24 mouse cellular contexts compared by ENCODE assay signal in the genomic region with DNA sequence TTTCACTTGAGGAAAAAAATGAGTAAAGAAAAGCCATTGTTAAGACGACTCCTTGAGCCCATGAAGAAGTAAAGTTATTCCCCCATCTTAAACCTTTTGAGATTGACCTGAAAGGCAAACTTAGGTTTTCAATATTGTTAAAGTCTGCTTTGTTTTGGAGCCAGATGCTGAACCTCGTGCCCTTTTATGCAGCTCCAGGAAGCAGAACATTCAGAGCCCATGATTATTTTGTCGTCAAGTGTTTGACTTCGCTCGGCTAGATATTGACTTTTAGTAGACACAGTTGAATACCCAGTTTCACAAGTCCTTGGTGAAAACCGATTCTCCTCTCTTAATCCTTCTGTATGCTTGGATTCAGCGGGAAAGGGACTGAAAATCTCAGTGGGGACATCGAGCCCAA.
"Had no signal": no experiment of that assay in that cellular context is flagged by ENCODE, and none has a peak within 500 bp of the region (broad histone marks: within the 10 kb centered on the region; RNA-seq: fewer than 3 reads in every experiment).

No protein-coding gene starts in this region.

- H3K27me3 ChIP-seq: heart, embryonic 12.5 days; hindbrain, embryonic 12.5 days; intestine, embryonic 15.5 days; limb, embryonic 12.5 days had no signal

- H3K9me3 ChIP-seq: heart, embryonic 10.5 days; heart, embryonic 12.5 days; hindbrain, embryonic 10.5 days; hindbrain, embryonic 12.5 days; intestine, embryonic 15.5 days; limb, embryonic 10.5 days; limb, embryonic 12.5 days had no signal

- H3K36me3 ChIP-seq: heart, embryonic 10.5 days; heart, embryonic 12.5 days; hindbrain, embryonic 10.5 days; intestine, embryonic 15.5 days; limb, embryonic 10.5 days; limb, embryonic 12.5 days had no signal

- H3K4me2 ChIP-seq: heart, embryonic 12.5 days; hindbrain, embryonic 12.5 days; hindbrain, embryonic 14.5 days; intestine, embryonic 15.5 days; limb, embryonic 12.5 days had no signal

- ATAC-seq: hindbrain, embryonic 16.5 days; inflammation-experienced regulatory T-cells, adult 6 months; intestine, embryonic 15.5 days; intestine, postnatal 0 days had no signal

- H3K4me3 ChIP-seq: gastrocnemius, adult 2 months; heart, embryonic 10.5 days; heart, embryonic 12.5 days; hindbrain, embryonic 10.5 days; hindbrain, embryonic 12.5 days; intestine, embryonic 15.5 days; layer of hippocampus, adult 2 months; left cerebral cortex, adult 2 months; limb, embryonic 10.5 days; limb, embryonic 12.5 days had no signal

- DNase-seq: gastrocnemius, adult 2 months; gastrocnemius, postnatal 10 days; gastrocnemius, postnatal 25 days; heart, adult 18-20 months; heart, postnatal 10 days; heart, postnatal 4 days; kidney, adult 18-20 months; kidney, adult 8-10 months; kidney, postnatal 10 days; kidney, postnatal 25 days; kidney, postnatal 4 days had no signal

- H3K9ac ChIP-seq: heart, embryonic 12.5 days; hindbrain, embryonic 12.5 days; hindbrain, embryonic 14.5 days; intestine, embryonic 15.5 days; limb, embryonic 12.5 days had no signal

- H3K27ac ChIP-seq: gastrocnemius, adult 2 months; heart, embryonic 10.5 days; hindbrain, embryonic 10.5 days; hindbrain, embryonic 12.5 days; hindbrain, embryonic 14.5 days; intestine, embryonic 15.5 days; left cerebral cortex, adult 2 months; limb, embryonic 10.5 days; limb, embryonic 12.5 days had no signal

- H3K4me1 ChIP-seq: heart, embryonic 10.5 days; heart, embryonic 12.5 days; hindbrain, embryonic 10.5 days; hindbrain, embryonic 12.5 days; intestine, embryonic 15.5 days; limb, embryonic 10.5 days; limb, embryonic 12.5 days had no signal
